Comparison of ENCODE assay signal across 8 mouse cellular contexts in genomic region chr2:119046649-119047611, GRCm38 (mm10). TPM values are rescaled to one million over a fixed set of nuclear protein-coding genes. Genes with fewer than 3 reads are reported as not detected.
A peak's percentile ranks its signal among the peaks of the same experiment; 100 is the strongest.
DNase-seq lines count a peak whose midpoint lies in the region; ATAC-seq and TF ChIP-seq lines count a peak whose summit lies in the region.

Gene Knl1 (plus strand): TSS chr2:119047119.

- peak; percentile 92 for DNase-seq in gastrocnemius, postnatal 10 days
- peak; percentile 99 for DNase-seq in induced T-regulatory cell, adult 2 months (ENCODE audit: low read depth)
- DNase-seq in left cerebral cortex, adult 9 months (ENCODE audit: low spot score in 2 of 2), result peak; percentile 85 to 99
- DNase-seq in right cerebral cortex, postnatal 14 days, result peak; percentile 87
- peak; percentile 95 to 99 for DNase-seq in urinary bladder, postnatal 36 days (ENCODE audit: low spot score in 2 of 2)

- no peak for TF ChIP-seq POLR2A in cortical plate, adult 2 months (IDR thresholded peaks at IDR 0.05; ENCODE audit: extremely low read depth, insufficient read depth, low read length)

- no peak within 1 kb of the TSS for H3K27ac ChIP-seq in cortical plate, adult 2 months (ENCODE audit: insufficient read depth, low read length)

- peak; percentile 91 for ATAC-seq in activated CD4-positive, CD25-positive, alpha-beta regulatory T cell, adult 4 months
- ATAC-seq in megakaryocyte progenitor cell, adult 5-6 weeks (replicated peaks; ENCODE audit: poor library complexity), result peak; percentile 80

- no peaks in the 10 kb centered on the region for H3K4me1 ChIP-seq in cortical plate, adult 2 months (ENCODE audit: control insufficient read depth, insufficient read depth, low read length)

- H3K4me3 ChIP-seq in cortical plate, adult 2 months (ENCODE audit: insufficient read depth, low read length), result peak within 1 kb of the TSS; percentile 54

- TF ChIP-seq CTCF in cortical plate, adult 2 months (IDR thresholded peaks at IDR 0.05; ENCODE audit: extremely low read depth, insufficient read depth, low read length), result no peak

RNA-seq across cellular contexts. Expression of gene Knl1, which starts in this region (rescaled TPM):
- 10 to 100 TPM; 17.4 to 18.1 TPM for polyA plus RNA-seq in activated CD4-positive, CD25-positive, alpha-beta regulatory T cell, adult 4 months (2017; shearing (Covaris generic))
- 0.04 and 0.08 TPM in 2 replicates for polyA plus RNA-seq in cortical plate, adult 2 months (2012; rRNA removed)
- total RNA-seq in gastrocnemius, postnatal 10 days (2021), result 1 to 10 TPM; 4.9 to 7.7 TPM
- total RNA-seq in megakaryocyte progenitor cell, adult 5-6 weeks (2015), result 58.2 and 69.4 TPM in 2 replicates
- total RNA-seq in megakaryocyte progenitor cell, adult 5-6 weeks (2017), result 55.3 and 78.8 TPM in 2 replicates

Comparison
In these comparisons a context has a peak if more than half of its experiments do, and no peak if none do; other contexts are left out.
1. RNA of gene Knl1 (total RNA-seq): 55.3 to 78.8 TPM in megakaryocyte progenitor cell, adult 5-6 weeks; 4.9 to 7.7 TPM in gastrocnemius, postnatal 10 days; every median in the first group is over 4 times any median in the second.
2. RNA of gene Knl1 (polyA plus RNA-seq): 17.4 to 18.1 TPM in activated CD4-positive, CD25-positive, alpha-beta regulatory T cell, adult 4 months; 0.04 to 0.08 TPM in cortical plate, adult 2 months; every median in the first group is over 10 times any median in the second.
3. Peak in every context shown above with its lines, with median percentiles within 50 percentile points of each other: DNase-seq.